Mouse (Mus musculus) embryo, embryonic 10 days (tissue): Measurements from ENCODE around the gene Vmo1.

ENCODE experiments used
- DNase-seq: peaks from one replicate; pipeline ENCODE4 v3.0.0-alpha.2; 2015; ENCODE audit warnings: low spot score

The Vmo1 gene

DNA sequence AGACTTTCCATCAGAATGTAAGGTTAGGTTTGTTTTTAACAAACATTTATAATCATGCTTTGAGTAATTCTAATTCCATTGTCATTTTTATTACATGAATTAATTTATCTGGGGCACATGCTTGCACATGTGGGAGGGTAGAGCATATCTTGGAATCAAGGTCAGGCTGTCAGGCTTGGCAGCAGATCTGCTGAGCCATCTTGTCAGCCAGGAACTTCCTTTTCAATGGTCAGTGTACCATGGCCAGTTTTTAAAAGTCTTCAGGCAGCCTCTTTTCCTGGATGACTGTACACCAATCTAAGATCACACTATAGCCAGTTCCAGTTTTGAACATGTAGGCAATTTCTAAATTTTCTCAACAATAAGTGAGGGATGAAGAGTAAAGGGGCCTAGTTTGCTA, 41.7 kb downstream of the Vmo1 start:
- no peak for DNase-seq

DNA sequence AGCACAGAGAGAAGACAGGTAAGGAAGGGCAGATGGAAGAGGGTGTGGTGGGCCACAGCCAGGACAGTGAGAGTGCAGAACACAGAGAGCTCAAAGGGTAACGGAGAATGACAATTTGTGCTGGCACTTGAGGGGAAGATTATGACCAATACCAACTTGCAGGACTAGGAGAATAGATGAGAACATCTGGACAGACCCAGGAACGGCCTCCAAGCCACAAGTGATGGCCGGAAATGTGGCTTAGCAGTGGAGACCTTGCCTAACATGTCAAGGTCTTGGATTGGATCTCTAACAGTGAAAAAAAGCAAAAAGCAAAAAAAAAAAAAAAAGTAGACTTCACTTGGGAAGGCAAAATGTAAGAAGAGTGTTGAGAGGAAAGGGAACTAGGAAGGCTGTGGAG, 44.7 kb downstream of the Vmo1 start:
- DNase-seq, result no peak

DNA sequence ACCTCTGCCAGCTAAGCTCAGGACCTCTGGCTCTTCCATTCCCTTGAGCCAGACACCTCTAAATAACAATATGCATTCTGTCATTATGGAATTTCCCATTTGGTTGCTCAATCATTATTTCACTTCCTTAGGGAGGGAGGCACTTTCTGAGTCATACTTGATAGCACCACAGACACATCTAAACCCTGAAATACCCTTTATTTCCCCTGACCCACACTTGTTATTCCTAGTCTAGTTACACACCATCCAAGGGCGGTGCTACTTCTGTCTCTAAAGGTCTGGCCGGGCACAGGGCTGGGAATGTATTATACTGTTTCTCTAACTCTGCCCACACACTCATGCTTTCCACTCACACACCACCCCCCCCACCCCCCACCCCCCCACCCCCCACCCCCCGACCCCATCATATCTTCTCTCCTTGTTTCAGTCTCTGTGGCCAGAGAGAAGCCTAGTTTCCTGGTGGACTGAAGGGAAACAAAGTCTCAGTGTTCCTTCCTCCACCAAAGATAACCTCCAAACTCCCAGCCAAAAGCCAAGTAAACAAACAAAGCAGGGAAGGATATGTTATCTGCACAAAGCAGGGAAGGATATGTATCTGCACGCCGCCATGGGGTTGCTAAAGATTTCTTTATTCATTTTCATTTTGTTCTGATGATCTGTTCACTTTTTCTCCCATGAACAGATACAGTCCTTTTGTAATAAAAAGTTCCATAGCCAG, 46.4 kb downstream of the Vmo1 start:
- DNase-seq, result no peak

DNA sequence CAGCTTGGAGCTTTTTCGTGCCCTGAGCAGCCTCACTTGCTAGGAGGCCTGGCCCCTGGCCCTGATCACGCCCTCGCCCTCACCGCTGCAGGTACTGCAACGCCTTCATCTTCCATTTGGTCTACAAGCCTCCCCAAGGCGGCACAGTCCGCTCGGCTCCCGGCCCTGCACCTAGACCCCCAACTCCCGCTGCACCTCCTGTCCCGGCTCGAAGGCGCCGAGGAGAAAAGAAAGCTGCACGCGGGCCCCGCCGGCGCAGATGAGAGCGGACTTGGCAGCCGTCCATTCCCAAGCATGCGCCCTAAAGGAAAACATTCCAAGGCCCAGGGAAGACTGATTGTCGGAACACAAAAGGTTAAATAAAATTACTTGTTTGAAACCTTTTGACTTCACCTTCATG, 48.6 kb downstream of the Vmo1 start:
- DNase-seq, result no peak

DNA sequence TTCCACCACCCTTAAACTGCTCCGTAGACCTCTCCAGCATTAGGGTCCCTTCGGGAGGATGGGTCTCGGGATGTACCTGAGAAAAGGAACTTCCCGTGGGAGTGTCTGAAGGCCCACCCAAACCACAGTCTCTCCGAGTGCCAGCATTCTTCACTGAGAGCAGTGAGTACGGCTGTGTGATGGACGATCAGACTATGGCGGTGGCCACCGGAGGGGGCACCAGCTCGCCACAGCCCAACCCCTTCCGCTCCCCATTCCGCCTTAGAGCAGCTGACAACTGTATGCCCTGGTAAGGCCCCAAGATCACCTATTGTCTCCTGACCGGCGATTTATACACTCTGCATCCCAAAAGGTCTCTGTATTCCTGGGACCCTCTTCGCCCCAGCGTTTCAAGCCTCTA, 49.2 kb downstream of the Vmo1 start:
- DNase-seq, result peak; percentile 36

DNA sequence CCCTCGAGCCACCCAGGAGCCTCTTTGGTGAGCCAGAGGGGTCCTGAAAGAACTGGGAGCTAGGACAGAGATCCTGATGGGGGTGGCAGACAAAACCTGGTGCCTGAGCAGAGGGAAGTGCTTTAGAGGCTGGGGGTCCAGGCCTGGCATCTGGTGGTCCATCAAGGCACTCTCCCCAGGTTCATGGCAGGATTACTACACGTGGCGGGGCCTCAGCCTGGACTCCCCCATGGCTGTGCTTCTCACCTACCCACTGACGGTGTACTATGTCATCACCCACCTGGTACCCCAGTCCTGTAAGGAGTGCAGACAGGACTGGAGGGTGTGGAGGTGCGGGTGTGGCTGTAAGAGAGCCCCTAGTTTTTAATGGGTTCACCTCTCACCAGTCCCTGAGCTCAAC, 50.4 kb downstream of the Vmo1 start:
- no peak for DNase-seq
